Mouse (Mus musculus) heart, postnatal 36 days (tissue): Measurements from ENCODE around the gene Mup20. TPM values are rescaled to one million over a fixed set of nuclear protein-coding genes. Genes with fewer than 3 reads are reported as not detected.
A peak's percentile ranks its signal among the peaks of the same experiment; 100 is the strongest.
"Not testable (repeated sequence)": the region's sequence is repeated elsewhere in the genome, so short reads cannot be mapped to it uniquely, and the experiment has no call there.

Source experiments
- DNase-seq, 2 experiments: peaks; one replicate each; pipeline ENCODE4 v3.0.0; 2021 to 2022
- intact Hi-C: fragments of 180-260 bp; cut with DNase I; formaldehyde crosslinking; loops from one replicate; pipeline ENCODE4 v1.15.1; 2025
- total RNA-seq, 2 experiments: library from RNA; stranded (reverse); gene quantifications; 2 replicates each; pipeline ENCODE4 v1.2.3; 2021

The Mup20 gene
- not detected for total RNA-seq

GRCm38 (mm10) chr4:62054058-62054457 lies at the start of gene Mup20:
Mup20 (minus strand) TSS chr4:62054158.
- DNase-seq, intact Hi-C loops: not testable (repeated sequence)

GRCm38 (mm10) chr4:62103366-62103765 lies 49.4 kb upstream of the Mup20 start:
- peak in 1 of 2 experiments; percentile 12 for DNase-seq
- intact Hi-C loops = not testable (repeated sequence)

- DNase-seq = no peak
- intact Hi-C loops = loop anchor here (5.0 kb wide), 1 partner anchor 69 kb away; no protein-coding TSS in a partner anchor
Measured at GRCm38 (mm10) chr4:62087953-62088352, 34.0 kb upstream of the Mup20 start.

GRCm38 (mm10) chr4:62087241-62087640 lies 33.3 kb upstream of the Mup20 start, which contains the start of gene Mup3:
Mup3 (minus strand) TSS chr4:62087342.
- no peak for DNase-seq
- intact Hi-C loops = loop anchor here (5.0 kb wide), 1 partner anchor 70 kb away; no protein-coding TSS in a partner anchor

GRCm38 (mm10) chr4:62082755-62083154 lies 28.8 kb upstream of the Mup20 start:
- no peak for DNase-seq
- intact Hi-C loops = no loop called here

- DNase-seq = no peak
- intact Hi-C loops = no loop called here
Measured at GRCm38 (mm10) chr4:62075126-62075525, 21.2 kb upstream of the Mup20 start.

- intact Hi-C loops, DNase-seq: not testable (repeated sequence)
Measured at GRCm38 (mm10) chr4:62054780-62055179, 822 bp upstream of the Mup20 start.

GRCm38 (mm10) chr4:62026281-62026680 lies 27.7 kb downstream of the Mup20 start:
- no peak for DNase-seq
- intact Hi-C loops = no loop called here

GRCm38 (mm10) chr4:62024256-62024959 lies 29.6 kb downstream of the Mup20 start:
- intact Hi-C loops = no loop called here
- DNase-seq = no peak

- intact Hi-C loops = no loop called here
- no peak for DNase-seq
Measured at GRCm38 (mm10) chr4:62023646-62024045, 30.3 kb downstream of the Mup20 start.

- no peak for DNase-seq
- intact Hi-C loops = no loop called here
Measured at GRCm38 (mm10) chr4:62023120-62023519, 30.8 kb downstream of the Mup20 start.

GRCm38 (mm10) chr4:62020511-62020910 lies 33.4 kb downstream of the Mup20 start:
- DNase-seq, intact Hi-C loops: not testable (repeated sequence)

Other genes starting within 250 kb of the Mup20 start
- gene Mup5, start 218.9 kb downstream of the Mup20 start, total RNA-seq = not detected
- gene Mup3, start 33.2 kb upstream of the Mup20 start, total RNA-seq = not detected
- gene Mup21, start 96.7 kb upstream of the Mup20 start, total RNA-seq = not detected
- gene Zfp37, start 176.9 kb upstream of the Mup20 start, total RNA-seq = 1 to 10 TPM; 1.9 to 2.2 TPM
- gene Slc31a2, start 208.4 kb upstream of the Mup20 start, total RNA-seq = 10 to 100 TPM; 17.8 to 29.7 TPM